Mouse (Mus musculus) ES-E14 (cell line): ENCODE results near the gene Fbxw8. TPM values are rescaled to one million over a fixed set of nuclear protein-coding genes. Genes with fewer than 3 reads are reported as not detected.

Experiments
- DNase-seq: peaks from one replicate; pipeline ENCODE4 v3.0.0-alpha.2; 2013; ENCODE audit warnings: low read depth, low spot score
- H3K27ac ChIP-seq: 2 replicates; pipeline ENCODE4 v1.5.1; 2012; ENCODE audit warnings: low read depth, mild to moderate bottlenecking, low read length, moderate library complexity, mixed read lengths; ENCODE audit not compliant: poor library complexity, insufficient read depth, severe bottlenecking
- H3K36me3 ChIP-seq: 2 replicates; pipeline ENCODE4 v1.6.1; 2012; ENCODE audit warnings: mild to moderate bottlenecking, low read length, moderate library complexity, mixed read lengths; ENCODE audit not compliant: control insufficient read depth, poor library complexity, insufficient read depth, severe bottlenecking
- H3K4me1 ChIP-seq, 2 experiments: fragments of 150-350 bp in 1 of 2; sonication (generic) in 1 of 2; 2 replicates each; pipeline ENCODE4 v1.6.1; 2012; ENCODE audit warnings: low read length in 2 of 2, mild to moderate bottlenecking in 1 of 2, mixed read lengths in 1 of 2; ENCODE audit not compliant: control insufficient read depth in 2 of 2, insufficient read depth in 2 of 2, poor library complexity in 1 of 2
- H3K4me3 ChIP-seq, 2 experiments: fragments of 150-350 bp in 1 of 2; sonication (generic) in 1 of 2; 2 replicates each; pipeline ENCODE4 v1.5.1; 2012; ENCODE audit warnings: low read length in 2 of 2, low read depth in 1 of 2, mild to moderate bottlenecking in 1 of 2, mixed read lengths in 1 of 2; ENCODE audit not compliant: insufficient read depth in 1 of 2, poor library complexity in 1 of 2, severe bottlenecking in 1 of 2
- H3K9ac ChIP-seq: 2 replicates; pipeline ENCODE4 v1.6.1; 2012; ENCODE audit warnings: low read depth, mild to moderate bottlenecking, low read length, mixed read lengths; ENCODE audit not compliant: poor library complexity, insufficient read depth, severe bottlenecking
- H3K9me3 ChIP-seq: fragments of 150-350 bp; sonication (generic); 2 replicates; pipeline ENCODE4 v1.6.1; 2012; ENCODE audit warnings: low read depth, mild to moderate bottlenecking, low read length; ENCODE audit not compliant: control insufficient read depth, insufficient read depth
- CHD2 ChIP-seq: IDR thresholded peaks from 2 replicates; pipeline ENCODE4 v1.6.1; 2014; ENCODE audit warnings: mild to moderate bottlenecking, low read depth, low read length, inconsistent platforms
- HCFC1 ChIP-seq: IDR thresholded peaks from 2 replicates; pipeline ENCODE4 v1.6.1; 2012; ENCODE audit warnings: low read length, inconsistent platforms, borderline replicate concordance; ENCODE audit not compliant: insufficient read depth
- MAFK ChIP-seq: IDR thresholded peaks from 2 replicates; pipeline ENCODE4 v1.6.1; 2014; ENCODE audit warnings: mild to moderate bottlenecking, low read depth, low read length, inconsistent platforms; ENCODE audit not compliant: insufficient read depth
- ZC3H11A ChIP-seq: IDR thresholded peaks from 2 replicates; pipeline ENCODE4 v1.6.1; 2012; ENCODE audit warnings: low read depth, mild to moderate bottlenecking, inconsistent platforms, low read length, borderline replicate concordance
- ZNF384 ChIP-seq: IDR thresholded peaks from 2 replicates; pipeline ENCODE4 v1.6.1; 2012; ENCODE audit warnings: low read depth, low read length, inconsistent platforms
- in situ Hi-C, 2 experiments: fragments of 600-800 bp; cut with MboI; formaldehyde crosslinking; loops; one replicate each; pipeline ENCODE4 v1.15.1; 2025; ENCODE audit warnings: low sequenced_read_pairs in 2 of 2, inconsistent platforms in 1 of 2; ENCODE audit not compliant: unreplicated experiment in 2 of 2
- total RNA-seq: library from RNA; depleted of rRNA; stranded (reverse); fragments of 300-350 nt; gene quantifications from 2 replicates; pipeline ENCODE4 v1.2.3, GENCODE M21; 2012

The Fbxw8 gene
- total RNA-seq, 1 experiment = 46.2 TPM

DNA sequence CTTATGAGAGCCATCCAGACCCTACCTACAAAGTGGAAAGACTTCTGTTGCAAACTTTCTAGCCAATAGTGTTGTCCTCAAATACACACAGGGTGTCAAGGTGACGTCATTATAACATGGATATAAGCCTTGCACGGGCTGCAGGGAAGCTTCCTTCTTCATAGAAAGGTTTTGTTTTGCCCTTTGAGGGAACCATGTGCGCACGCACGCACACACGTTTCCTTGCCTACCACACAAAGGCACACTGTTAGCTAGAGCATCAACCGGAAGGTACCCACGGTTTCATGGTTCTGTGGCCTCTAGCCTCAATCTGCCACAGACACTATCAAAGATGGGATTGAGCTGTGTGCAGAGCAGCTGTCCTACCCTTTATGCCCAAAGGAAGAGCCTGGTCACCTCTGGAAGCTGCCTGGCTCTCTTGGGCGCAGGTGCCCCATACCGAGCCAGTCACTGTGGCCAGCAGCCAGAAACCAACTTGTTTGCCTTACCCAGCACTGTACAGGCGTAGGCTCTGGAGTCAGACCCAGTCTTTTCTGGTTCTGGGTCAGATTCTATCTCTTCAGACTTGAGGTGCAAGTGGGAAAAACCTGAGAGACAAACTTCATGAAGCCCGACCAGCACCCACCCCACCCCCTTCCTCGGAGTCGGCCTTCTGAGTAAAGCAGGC is 108.0 kb downstream of the Fbxw8 start:
- TF ChIP-seq HCFC1 (no peak), ZNF384 (no peak), ZC3H11A (no peak)
- Histone ChIP-seq H3K4me3 (no peak overlapping the region), H3K36me3 (no peaks in the 10 kb centered on the region), H3K9ac (no peak overlapping the region), H3K4me1 (no peaks in the 10 kb centered on the region), H3K27ac (no peak overlapping the region), H3K9me3 (no peaks in the 10 kb centered on the region)
- in situ Hi-C loops = no loop called here
- no peak for DNase-seq

DNA sequence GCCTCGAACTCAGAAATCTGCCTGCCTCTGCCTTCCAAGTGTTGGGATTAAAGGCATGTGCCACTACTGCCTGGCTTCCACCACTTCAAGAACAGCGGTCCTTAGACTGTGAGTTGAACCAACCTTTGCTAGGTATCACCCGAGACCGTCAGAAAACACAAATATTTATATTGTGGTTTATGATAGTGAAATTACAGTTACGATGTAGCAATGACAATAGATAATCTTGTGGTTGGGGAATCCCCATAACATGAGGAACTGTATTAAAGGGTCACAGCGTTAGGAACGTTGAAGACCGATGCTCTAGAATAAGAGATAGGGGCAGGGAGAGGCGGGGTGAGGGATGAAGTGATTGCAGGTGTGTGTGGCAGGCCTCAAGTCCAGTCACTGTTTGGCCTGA is 109.9 kb downstream of the Fbxw8 start:
- TF ChIP-seq CHD2 (no peak), ZC3H11A (no peak), ZNF384 (no peak), HCFC1 (no peak), MAFK (no peak)
- Histone ChIP-seq H3K4me1 (no peaks in the 10 kb centered on the region), H3K4me3 (no peak overlapping the region), H3K9me3 (no peaks in the 10 kb centered on the region), H3K27ac (no peak overlapping the region), H3K36me3 (no peaks in the 10 kb centered on the region), H3K9ac (no peak overlapping the region)
- no peak for DNase-seq
- in situ Hi-C loops = no loop called here

DNA sequence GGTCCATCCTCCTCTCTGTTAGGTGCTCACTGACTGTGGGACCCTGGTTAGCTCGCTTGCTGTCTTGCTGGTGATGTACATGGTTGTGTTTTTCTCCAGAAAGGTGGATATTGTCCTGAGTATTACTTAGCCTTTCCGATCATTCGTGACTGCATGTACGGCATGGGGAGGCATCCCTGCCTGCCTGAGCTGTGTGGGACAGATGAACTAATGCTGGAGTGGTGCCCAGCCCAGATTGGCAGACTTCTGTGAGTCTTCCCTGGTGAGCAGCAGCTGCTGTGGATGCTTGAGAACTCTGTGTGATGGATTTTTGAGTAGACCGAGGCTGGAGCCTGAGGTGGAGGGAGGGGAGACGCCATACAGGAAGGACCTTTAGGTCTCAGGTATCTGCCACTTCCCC is 110.4 kb downstream of the Fbxw8 start:
- Histone ChIP-seq H3K9ac (no peak overlapping the region), H3K36me3 (no peaks in the 10 kb centered on the region), H3K9me3 (no peaks in the 10 kb centered on the region), H3K27ac (no peak overlapping the region), H3K4me3 (no peak overlapping the region), H3K4me1 (no peaks in the 10 kb centered on the region)
- no peak for DNase-seq
- in situ Hi-C loops = no loop called here
- TF ChIP-seq HCFC1 = no peak
- no peak for TF ChIP-seq ZC3H11A
- TF ChIP-seq ZNF384 = no peak
- no peak for TF ChIP-seq MAFK
- no peak for TF ChIP-seq CHD2

DNA sequence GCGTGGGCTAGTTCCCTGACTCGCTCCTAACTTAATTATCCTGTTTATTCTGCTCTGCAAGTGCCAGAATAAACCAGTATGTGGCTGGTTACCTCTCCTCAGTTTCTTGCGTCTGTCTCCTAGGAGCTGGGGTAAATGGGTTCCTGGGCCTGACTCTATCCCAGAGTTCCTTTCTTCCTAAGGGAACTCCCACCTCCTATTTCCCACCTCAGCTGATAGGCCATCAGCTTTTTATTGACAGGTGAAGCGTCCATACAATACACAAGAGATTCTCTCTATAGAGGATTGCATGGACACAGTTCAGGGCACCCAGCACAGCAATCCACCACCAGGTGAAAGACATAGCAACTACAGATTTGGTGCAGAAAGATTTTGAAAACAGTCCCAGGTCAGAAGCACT is 111.5 kb downstream of the Fbxw8 start:
- Histone ChIP-seq H3K4me3 (no peak overlapping the region), H3K36me3 (no peaks in the 10 kb centered on the region), H3K9me3 (no peaks in the 10 kb centered on the region), H3K9ac (no peak overlapping the region), H3K4me1 (peaks cover 0 to 6% of the 10 kb centered on the region in 2 experiments; a peak in 1 of 4 replicates), H3K27ac (no peak overlapping the region)
- TF ChIP-seq CHD2 = 0 out of 2 replicates have a peak, but pooled peaks have one; percentile 40
- no peak for TF ChIP-seq ZC3H11A
- in situ Hi-C loops = no loop called here
- DNase-seq = no peak

DNA sequence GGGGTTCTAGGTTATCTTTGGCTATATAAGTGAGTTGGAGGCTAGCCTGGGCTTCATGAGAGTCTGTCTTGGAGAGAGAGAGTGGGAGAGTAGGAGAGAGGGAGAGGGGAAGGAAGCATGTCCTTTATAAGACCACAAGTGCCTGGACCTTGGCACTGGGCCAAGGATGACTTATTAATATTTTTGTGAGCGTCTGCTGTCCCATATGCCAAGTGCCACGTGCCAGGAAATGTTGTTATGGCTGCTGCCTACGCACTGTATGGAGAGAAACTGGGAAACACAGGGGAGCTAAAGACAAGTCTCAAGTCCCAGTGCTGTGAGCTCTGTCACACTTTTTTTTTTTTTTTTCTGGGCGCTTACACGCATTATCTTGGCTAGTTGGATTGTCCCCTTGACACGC is 112.7 kb downstream of the Fbxw8 start:
- H3K4me3 ChIP-seq = no peak overlapping the region
- in situ Hi-C loops = no loop called here
- no peak overlapping the region for H3K27ac ChIP-seq
- H3K9me3 ChIP-seq = no peaks in the 10 kb centered on the region
- H3K36me3 ChIP-seq = no peaks in the 10 kb centered on the region
- H3K9ac ChIP-seq = no peak overlapping the region
- peaks cover 4 to 11% of the 10 kb centered on the region in 2 experiments for H3K4me1 ChIP-seq
- TF ChIP-seq HCFC1 (no peak), CHD2 (no peak), ZNF384 (no peak), ZC3H11A (no peak), MAFK (no peak)
- DNase-seq = no peak
